Comparison of ENCODE assay signal across 11 mouse cellular contexts in the genomic region with DNA sequence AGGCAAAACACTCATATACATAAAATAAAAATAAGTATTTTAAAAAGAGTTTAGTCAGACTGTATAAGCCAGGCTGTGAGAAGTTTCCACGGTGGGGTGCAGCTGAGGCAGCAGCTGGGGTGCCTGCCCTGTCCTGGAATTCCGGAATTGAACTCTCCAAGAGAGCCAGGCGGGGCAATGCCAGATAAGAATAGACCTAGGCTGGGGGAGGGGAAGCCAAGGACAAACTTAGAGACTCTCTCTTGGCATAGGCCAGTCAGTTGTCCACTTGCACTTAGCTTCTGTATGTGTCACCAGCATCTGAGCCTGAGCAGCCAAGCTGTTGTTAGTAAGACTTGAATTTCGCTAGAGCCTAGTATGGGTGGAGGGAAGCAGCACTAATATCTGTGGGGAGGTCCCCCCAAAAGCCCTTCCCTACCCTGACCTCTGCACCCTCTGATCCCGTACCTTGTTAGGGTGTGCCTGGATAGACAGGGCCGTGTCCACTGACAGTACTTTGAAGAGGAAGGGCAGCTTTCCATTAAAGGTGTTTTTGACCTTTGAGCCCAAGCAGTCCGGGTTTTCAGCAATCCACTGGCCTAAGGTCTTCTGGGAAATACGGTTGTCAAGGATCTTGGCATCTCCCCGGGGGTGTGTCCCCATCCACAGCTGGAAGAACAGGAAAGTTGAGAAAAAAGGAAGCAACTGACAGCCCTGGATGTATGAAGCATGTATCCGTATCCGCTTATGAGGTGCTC. TPM values are rescaled to one million over a fixed set of nuclear protein-coding genes. Genes with fewer than 3 reads are reported as not detected.
A peak's percentile ranks its signal among the peaks of the same experiment; 100 is the strongest.
DNase-seq lines count a peak whose midpoint lies in the region; ATAC-seq and TF ChIP-seq lines count a peak whose summit lies in the region.
"Had no signal": no experiment of that assay in that cellular context is flagged by ENCODE, and none has a peak within 500 bp of the region (broad histone marks: within the 10 kb centered on the region; RNA-seq: fewer than 3 reads in every experiment).

No protein-coding gene starts in this region.

- TF ChIP-seq CTCF in intestine, postnatal 0 days (IDR thresholded peaks at IDR 0.05; ENCODE audit: low read depth), result no peak
- TF ChIP-seq CTCF in hindbrain, postnatal 0 days (IDR thresholded peaks at IDR 0.05; ENCODE audit: low read depth), result no peak

- no peak overlapping the region for H3K4me2 ChIP-seq in limb, embryonic 13.5 days (replicated peaks)
- H3K4me2 ChIP-seq in intestine, postnatal 0 days (replicated peaks; ENCODE audit: low read depth), result peak overlapping the region; percentile 27; the same call in 1 of the 2 replicates
- no peak overlapping the region for H3K4me2 ChIP-seq in stomach, embryonic 15.5 days
- H3K4me2 ChIP-seq in hindbrain, postnatal 0 days (ENCODE audit: low read depth, low read length), result no peak overlapping the region

- no peaks in the 10 kb centered on the region for H3K27me3 ChIP-seq in limb, embryonic 13.5 days
- no peaks in the 10 kb centered on the region for H3K27me3 ChIP-seq in limb, embryonic 10.5 days (ENCODE audit: low read depth, poor library complexity, severe bottlenecking)
- H3K27me3 ChIP-seq in intestine, postnatal 0 days (replicated peaks; ENCODE audit: control insufficient read depth, insufficient read depth, low read length), result no peaks in the 10 kb centered on the region
- no peaks in the 10 kb centered on the region for H3K27me3 ChIP-seq in stomach, embryonic 15.5 days (replicated peaks)
- no peaks in the 10 kb centered on the region for H3K27me3 ChIP-seq in hindbrain, postnatal 0 days (ENCODE audit: insufficient read depth, low read length)

- H3K4me3 ChIP-seq in limb, embryonic 13.5 days, result no peak overlapping the region
- H3K4me3 ChIP-seq in limb, embryonic 10.5 days, result no peak overlapping the region
- H3K4me3 ChIP-seq in intestine, postnatal 0 days (ENCODE audit: low read depth, low read length), result no peak overlapping the region
- no peak overlapping the region for H3K4me3 ChIP-seq in stomach, embryonic 15.5 days (replicated peaks)
- no peak overlapping the region for H3K4me3 ChIP-seq in hindbrain, postnatal 0 days (ENCODE audit: low read length)

- no peak overlapping the region for H3K27ac ChIP-seq in limb, embryonic 13.5 days
- no peak overlapping the region for H3K27ac ChIP-seq in limb, embryonic 10.5 days
- peak overlapping the region; percentile 75 for H3K27ac ChIP-seq in intestine, postnatal 0 days (ENCODE audit: low read depth, low read length)
- peak overlapping the region; percentile 23; the same call in 1 of the 2 replicates for H3K27ac ChIP-seq in stomach, embryonic 15.5 days
- H3K27ac ChIP-seq in hindbrain, postnatal 0 days, result no peak overlapping the region
- H3K27ac ChIP-seq: liver, embryonic 14.5 days had no signal

- H3K9me3 ChIP-seq in limb, embryonic 13.5 days, result no peaks in the 10 kb centered on the region
- no peaks in the 10 kb centered on the region for H3K9me3 ChIP-seq in limb, embryonic 10.5 days (replicated peaks)
- H3K9me3 ChIP-seq in intestine, postnatal 0 days (ENCODE audit: control insufficient read depth), result no peaks in the 10 kb centered on the region
- H3K9me3 ChIP-seq in stomach, embryonic 15.5 days, result no peaks in the 10 kb centered on the region
- no peaks in the 10 kb centered on the region for H3K9me3 ChIP-seq in hindbrain, postnatal 0 days (ENCODE audit: low read length)

- WGBS in limb, embryonic 13.5 days, result 88% methylated on average over 11 of the region's 11 CpGs
- WGBS in limb, embryonic 10.5 days, result 91% methylated on average over 11 of the region's 11 CpGs
- WGBS in intestine, postnatal 0 days, result 38% methylated on average over 11 of the region's 11 CpGs
- 69% methylated on average over 11 of the region's 11 CpGs for WGBS in stomach, embryonic 15.5 days
- 87% methylated on average over 11 of the region's 11 CpGs for WGBS in hindbrain, postnatal 0 days

- peaks cover 53% of the 10 kb centered on the region for H3K36me3 ChIP-seq in limb, embryonic 13.5 days
- peaks cover 54% of the 10 kb centered on the region for H3K36me3 ChIP-seq in limb, embryonic 10.5 days
- H3K36me3 ChIP-seq in intestine, postnatal 0 days (ENCODE audit: control insufficient read depth, insufficient read depth), result peaks cover 35% of the 10 kb centered on the region
- H3K36me3 ChIP-seq in stomach, embryonic 15.5 days, result peaks cover 6% of the 10 kb centered on the region; the same call in 1 of the 2 replicates
- H3K36me3 ChIP-seq in hindbrain, postnatal 0 days (ENCODE audit: insufficient read depth, low read length), result peaks cover 25% of the 10 kb centered on the region

- DNase-seq in adrenal gland, adult 2 months, result peak; percentile 80
- no peak for DNase-seq in adrenal gland, adult 18-20 months (ENCODE audit: low spot score in 2 of 2)
- DNase-seq in limb, embryonic 10.5 days (ENCODE audit: low spot score), result no peak
- DNase-seq in hindbrain, postnatal 0 days (ENCODE audit: low spot score), result no peak
- no peak for DNase-seq in left cerebral cortex, postnatal 25 days (ENCODE audit: low spot score in 2 of 2)
- DNase-seq: layer of hippocampus, adult 9-11 months; retina, postnatal 1 day had no signal

- intact Hi-C loops in left cerebral cortex, postnatal 25 days (cut with DNase I), result no loop called here

- H3K9ac ChIP-seq in limb, embryonic 13.5 days, result no peak overlapping the region
- H3K9ac ChIP-seq in intestine, postnatal 0 days (ENCODE audit: low read depth, low read length), result no peak overlapping the region; the same call in 1 of the 2 replicates
- no peak overlapping the region for H3K9ac ChIP-seq in stomach, embryonic 15.5 days
- H3K9ac ChIP-seq in hindbrain, postnatal 0 days (replicated peaks; ENCODE audit: low read length), result no peak overlapping the region
- H3K9ac ChIP-seq: liver, embryonic 14.5 days had no signal

- peak; percentile 25 for ATAC-seq in limb, embryonic 13.5 days (ENCODE audit: low FRiP score, low read depth)
- ATAC-seq in intestine, postnatal 0 days, result peak; percentile 83
- peak; percentile 37; the same call in 1 of the 2 replicates for ATAC-seq in stomach, embryonic 15.5 days (ENCODE audit: insufficient read depth, low FRiP score, low read depth)
- no peak for ATAC-seq in hindbrain, postnatal 0 days

- H3K4me1 ChIP-seq in limb, embryonic 13.5 days, result peaks cover 7% of the 10 kb centered on the region
- peaks cover 12% of the 10 kb centered on the region for H3K4me1 ChIP-seq in limb, embryonic 10.5 days
- peaks cover 2% of the 10 kb centered on the region; the same call in 1 of the 2 replicates for H3K4me1 ChIP-seq in intestine, postnatal 0 days (replicated peaks; ENCODE audit: control insufficient read depth, insufficient read depth, low read length)
- peaks cover 4% of the 10 kb centered on the region; the same call in 1 of the 2 replicates for H3K4me1 ChIP-seq in stomach, embryonic 15.5 days
- peaks cover 9% of the 10 kb centered on the region for H3K4me1 ChIP-seq in hindbrain, postnatal 0 days (ENCODE audit: insufficient read depth, low read length)

RNA-seq across cellular contexts. Expression of gene Mpi, which starts 2.3 kb away (rescaled TPM):
- 10 to 100 TPM; 35.6 to 41.8 TPM for total RNA-seq in adrenal gland, adult 2 months (2021)
- polyA plus RNA-seq in adrenal gland, adult 2 months (2012; rRNA removed), result 23.1 and 29.0 TPM in 2 replicates
- 10 to 100 TPM; 34.7 to 36.8 TPM for total RNA-seq in adrenal gland, adult 18-20 months (2021)
- polyA plus RNA-seq in limb, embryonic 13.5 days (2015; fragmentation: Nextera tagmentation; extraction: Ambion mirVana), result 56.3 and 58.8 TPM in 2 replicates
- 60.0 and 61.3 TPM in 2 replicates for polyA plus RNA-seq in limb, embryonic 10.5 days (2016; fragmentation: Nextera tagmentation; extraction: Ambion mirVana)
- polyA plus RNA-seq in intestine, postnatal 0 days (2015; fragmentation: Nextera tagmentation; extraction: Ambion mirVana), result 22.8 and 27.5 TPM in 2 replicates
- polyA plus RNA-seq in stomach, embryonic 15.5 days (2015; fragmentation: Nextera tagmentation; extraction: Ambion mirVana), result 38.9 and 48.4 TPM in 2 replicates
- 67.9 and 78.6 TPM in 2 replicates for total RNA-seq in hindbrain, postnatal 0 days (2014; rRNA removed)
- polyA plus RNA-seq in hindbrain, postnatal 0 days (2015; fragmentation: Nextera tagmentation; extraction: Ambion mirVana), result 61.5 and 64.6 TPM in 2 replicates
- 10 to 100 TPM; 68.9 to 74.9 TPM for total RNA-seq in left cerebral cortex, postnatal 25 days (2021)

RNA-seq across cellular contexts. Expression of gene Scamp2, which starts 10.4 kb away (rescaled TPM):
- 10 to 100 TPM; 65.7 to 72.3 TPM for total RNA-seq in adrenal gland, adult 2 months (2021)
- 81.1 and 94.0 TPM in 2 replicates for polyA plus RNA-seq in adrenal gland, adult 2 months (2012; rRNA removed)
- 10 to 100 TPM; 51.3 to 61.9 TPM for total RNA-seq in adrenal gland, adult 18-20 months (2021)
- polyA plus RNA-seq in limb, embryonic 13.5 days (2015; fragmentation: Nextera tagmentation; extraction: Ambion mirVana), result 67.1 and 69.1 TPM in 2 replicates
- 37.4 and 41.9 TPM in 2 replicates for polyA plus RNA-seq in limb, embryonic 10.5 days (2016; fragmentation: Nextera tagmentation; extraction: Ambion mirVana)
- 90.2 and 92.3 TPM in 2 replicates for polyA plus RNA-seq in intestine, postnatal 0 days (2015; fragmentation: Nextera tagmentation; extraction: Ambion mirVana)
- 76.6 and 84.2 TPM in 2 replicates for polyA plus RNA-seq in stomach, embryonic 15.5 days (2015; fragmentation: Nextera tagmentation; extraction: Ambion mirVana)
- total RNA-seq in hindbrain, postnatal 0 days (2014; rRNA removed), result 50.5 and 53.1 TPM in 2 replicates
- 47.4 and 49.3 TPM in 2 replicates for polyA plus RNA-seq in hindbrain, postnatal 0 days (2015; fragmentation: Nextera tagmentation; extraction: Ambion mirVana)
- 10 to 100 TPM; 22.5 to 25.6 TPM for total RNA-seq in left cerebral cortex, postnatal 25 days (2021)

RNA-seq across cellular contexts. Expression of gene Fam219b, which starts 13.0 kb away (rescaled TPM):
- total RNA-seq in adrenal gland, adult 2 months (2021), result 10 to 100 TPM; 19.3 to 33.8 TPM
- polyA plus RNA-seq in adrenal gland, adult 2 months (2012; rRNA removed), result 45.8 and 61.8 TPM in 2 replicates
- 10 to 100 TPM; 21.4 to 26.4 TPM for total RNA-seq in adrenal gland, adult 18-20 months (2021)
- polyA plus RNA-seq in limb, embryonic 13.5 days (2015; fragmentation: Nextera tagmentation; extraction: Ambion mirVana), result 24.2 and 26.8 TPM in 2 replicates
- 17.7 and 18.3 TPM in 2 replicates for polyA plus RNA-seq in limb, embryonic 10.5 days (2016; fragmentation: Nextera tagmentation; extraction: Ambion mirVana)
- 6.9 and 7.8 TPM in 2 replicates for polyA plus RNA-seq in intestine, postnatal 0 days (2015; fragmentation: Nextera tagmentation; extraction: Ambion mirVana)
- 18.7 and 19.7 TPM in 2 replicates for polyA plus RNA-seq in stomach, embryonic 15.5 days (2015; fragmentation: Nextera tagmentation; extraction: Ambion mirVana)
- total RNA-seq in hindbrain, postnatal 0 days (2014; rRNA removed), result 14.6 and 21.5 TPM in 2 replicates
- 22.2 and 23.2 TPM in 2 replicates for polyA plus RNA-seq in hindbrain, postnatal 0 days (2015; fragmentation: Nextera tagmentation; extraction: Ambion mirVana)
- 10 to 100 TPM; 20.6 to 23.5 TPM for total RNA-seq in left cerebral cortex, postnatal 25 days (2021)

RNA-seq across cellular contexts. Expression of gene Cox5a, which starts 29.2 kb away (rescaled TPM):
- total RNA-seq in adrenal gland, adult 2 months (2021), result 100 to 1,000 TPM; 430 to 653 TPM
- 880 and 1,121 TPM in 2 replicates for polyA plus RNA-seq in adrenal gland, adult 2 months (2012; rRNA removed)
- 100 to 1,000 TPM; 514 to 860 TPM for total RNA-seq in adrenal gland, adult 18-20 months (2021)
- 495 and 497 TPM in 2 replicates for polyA plus RNA-seq in limb, embryonic 13.5 days (2015; fragmentation: Nextera tagmentation; extraction: Ambion mirVana)
- 635 and 703 TPM in 2 replicates for polyA plus RNA-seq in limb, embryonic 10.5 days (2016; fragmentation: Nextera tagmentation; extraction: Ambion mirVana)
- polyA plus RNA-seq in intestine, postnatal 0 days (2015; fragmentation: Nextera tagmentation; extraction: Ambion mirVana), result 1,449 and 1,523 TPM in 2 replicates
- 621 and 623 TPM in 2 replicates for polyA plus RNA-seq in stomach, embryonic 15.5 days (2015; fragmentation: Nextera tagmentation; extraction: Ambion mirVana)
- total RNA-seq in hindbrain, postnatal 0 days (2014; rRNA removed), result 212 and 237 TPM in 2 replicates
- polyA plus RNA-seq in hindbrain, postnatal 0 days (2015; fragmentation: Nextera tagmentation; extraction: Ambion mirVana), result 1,238 and 1,244 TPM in 2 replicates
- total RNA-seq in left cerebral cortex, postnatal 25 days (2021), result 100 to 1,000 TPM; 423 to 447 TPM

RNA-seq across cellular contexts. Expression of gene Ulk3, which starts 39.0 kb away (rescaled TPM):
- 10 to 100 TPM; 11.0 to 14.7 TPM for total RNA-seq in adrenal gland, adult 2 months (2021)
- polyA plus RNA-seq in adrenal gland, adult 2 months (2012; rRNA removed), result 20.7 and 23.0 TPM in 2 replicates
- total RNA-seq in adrenal gland, adult 18-20 months (2021), result 10 to 100 TPM; 12.3 to 13.6 TPM
- polyA plus RNA-seq in limb, embryonic 13.5 days (2015; fragmentation: Nextera tagmentation; extraction: Ambion mirVana), result 21.0 and 21.4 TPM in 2 replicates
- 10.1 and 12.0 TPM in 2 replicates for polyA plus RNA-seq in limb, embryonic 10.5 days (2016; fragmentation: Nextera tagmentation; extraction: Ambion mirVana)
- 8.3 and 10.3 TPM in 2 replicates for polyA plus RNA-seq in intestine, postnatal 0 days (2015; fragmentation: Nextera tagmentation; extraction: Ambion mirVana)
- 17.4 and 19.2 TPM in 2 replicates for polyA plus RNA-seq in stomach, embryonic 15.5 days (2015; fragmentation: Nextera tagmentation; extraction: Ambion mirVana)
- 21.1 and 27.3 TPM in 2 replicates for total RNA-seq in hindbrain, postnatal 0 days (2014; rRNA removed)
- 18.5 and 21.0 TPM in 2 replicates for polyA plus RNA-seq in hindbrain, postnatal 0 days (2015; fragmentation: Nextera tagmentation; extraction: Ambion mirVana)
- 10 to 100 TPM; 25.5 to 34.4 TPM for total RNA-seq in left cerebral cortex, postnatal 25 days (2021)

Comparison
In these comparisons a context has a peak if more than half of its experiments do, and no peak if none do; other contexts are left out.
1. H3K27ac ChIP-seq: peak in intestine, postnatal 0 days (single experiment) and stomach, embryonic 15.5 days (single experiment); none in limb, embryonic 13.5 days (single experiment), limb, embryonic 10.5 days (single experiment) and hindbrain, postnatal 0 days (single experiment).